Mouse (Mus musculus): Measurements from ENCODE around the gene Sod1. TPM values are rescaled to one million over a fixed set of nuclear protein-coding genes. Genes with fewer than 3 reads are reported as not detected.
"Not testable (repeated sequence)": the region's sequence is repeated elsewhere in the genome, so short reads cannot be mapped to it uniquely, and the experiment has no call there.

Sod1 gene
- polyA plus RNA-seq, 1 experiment from 2014 or later, result 1,127 TPM

DNA sequence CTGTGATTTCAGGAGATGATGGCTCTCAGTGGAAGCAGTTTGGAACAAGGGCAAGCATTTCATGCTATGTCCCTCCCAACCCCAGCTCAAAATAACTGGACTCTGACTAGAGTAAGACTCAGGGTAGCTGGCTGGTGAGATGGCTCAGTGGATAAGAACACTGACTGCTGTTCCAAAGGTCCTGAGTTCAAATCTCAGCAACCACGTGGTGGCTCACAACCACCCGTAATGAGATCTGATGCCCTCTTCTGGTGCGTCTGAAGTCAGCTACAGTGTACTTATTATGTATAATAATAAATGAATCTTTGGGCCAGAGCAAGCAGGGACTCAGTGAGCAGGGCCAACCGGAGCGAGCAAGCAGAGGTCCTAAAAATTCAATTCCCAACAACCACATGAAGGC is 4.7 kb upstream of the Sod1 start:
- not testable (repeated sequence) for H3K9me3 ChIP-seq (replicated peaks); H3K4me3 ChIP-seq; H3K27me3 ChIP-seq (ENCODE audit: low read depth, poor library complexity, severe bottlenecking); H3K36me3 ChIP-seq; DNase-seq (ENCODE audit: low spot score); H3K27ac ChIP-seq (replicated peaks)
- peaks cover 15% of the 10 kb centered on the region for H3K4me1 ChIP-seq
- WGBS, result 89% methylated on average over 5 of the region's 5 CpGs

DNA sequence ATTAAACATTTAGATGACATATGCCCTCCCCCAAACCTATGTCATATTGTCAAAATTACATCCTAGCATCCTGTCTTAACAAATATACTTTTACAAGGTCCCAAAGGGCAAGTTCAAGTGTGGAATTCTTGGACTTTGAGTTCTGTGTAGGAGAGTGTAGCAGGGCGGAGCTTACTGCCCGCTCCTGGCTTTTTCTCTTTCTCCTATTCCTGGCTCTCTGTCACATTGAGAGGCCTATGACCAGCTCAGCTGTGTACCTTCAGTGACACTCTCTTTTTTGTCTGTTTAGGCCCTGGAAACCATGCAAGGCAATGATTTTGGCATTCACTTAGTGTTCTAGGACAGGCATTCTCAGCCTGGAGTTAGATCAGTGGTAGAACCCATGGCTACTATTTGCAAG is 4.1 kb upstream of the Sod1 start:
- H3K27me3 ChIP-seq (ENCODE audit: low read depth, poor library complexity, severe bottlenecking), result peaks cover 6% of the 10 kb centered on the region; the same call in 1 of the 2 replicates

GRCm38 (mm10) chr16:90217356-90217755 is 3.2 kb upstream of the Sod1 start:
- DNase-seq (ENCODE audit: low spot score), result no peak
- H3K27ac ChIP-seq (replicated peaks), result no peak overlapping the region
- H3K9me3 ChIP-seq (replicated peaks), result no peaks in the 10 kb centered on the region
- H3K27me3 ChIP-seq (ENCODE audit: low read depth, poor library complexity, severe bottlenecking), result peaks cover 6% of the 10 kb centered on the region; the same call in 1 of the 2 replicates
- no peak overlapping the region for H3K4me3 ChIP-seq
- H3K4me1 ChIP-seq, result peaks cover 28% of the 10 kb centered on the region
- H3K36me3 ChIP-seq, result peaks cover 2% of the 10 kb centered on the region; the same call in 1 of the 2 replicates
- 30% methylated on average over 3 of the region's 3 CpGs for WGBS

More for the DNA sequence above, 4.1 kb upstream of the Sod1 start:
- DNase-seq (ENCODE audit: low spot score), result no peak
- WGBS, result 96% methylated on average over 2 of the region's 2 CpGs
- Histone ChIP-seq H3K27ac (replicated peaks) (no peak overlapping the region), H3K36me3 (no peaks in the 10 kb centered on the region), H3K4me3 (no peak overlapping the region), H3K4me1 (peaks cover 19% of the 10 kb centered on the region), H3K9me3 (replicated peaks) (no peaks in the 10 kb centered on the region)

DNA sequence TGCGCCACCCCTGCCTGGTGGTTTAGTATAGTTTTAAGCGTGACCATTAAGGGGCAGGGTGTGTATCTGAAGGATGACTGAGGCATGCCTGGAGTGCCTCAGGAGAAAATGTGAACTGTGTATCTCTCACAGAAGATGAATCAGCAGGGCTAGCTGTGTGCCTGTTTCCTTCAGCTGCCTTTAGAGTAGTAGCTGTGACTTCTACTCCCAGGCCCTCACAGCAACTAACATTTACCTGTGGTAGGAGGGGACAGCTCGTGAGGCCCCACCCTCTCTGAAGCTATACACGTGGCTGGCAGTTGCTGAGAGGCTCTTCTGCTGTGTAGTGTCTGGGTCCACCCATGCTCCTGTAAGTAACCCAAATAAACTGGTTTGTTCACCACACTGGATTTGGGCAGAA is 2.6 kb upstream of the Sod1 start:
- Histone ChIP-seq H3K4me1 (peaks cover 34% of the 10 kb centered on the region), H3K36me3 (peaks cover 7% of the 10 kb centered on the region), H3K9me3 (replicated peaks) (no peaks in the 10 kb centered on the region), H3K27ac (replicated peaks) (no peak overlapping the region), H3K4me3 (no peak overlapping the region), H3K27me3 (ENCODE audit: low read depth, poor library complexity, severe bottlenecking) (peaks cover 6% of the 10 kb centered on the region; the same call in 1 of the 2 replicates)
- DNase-seq (ENCODE audit: low spot score), result no peak
- WGBS, result 63% methylated on average over 4 of the region's 4 CpGs

DNA sequence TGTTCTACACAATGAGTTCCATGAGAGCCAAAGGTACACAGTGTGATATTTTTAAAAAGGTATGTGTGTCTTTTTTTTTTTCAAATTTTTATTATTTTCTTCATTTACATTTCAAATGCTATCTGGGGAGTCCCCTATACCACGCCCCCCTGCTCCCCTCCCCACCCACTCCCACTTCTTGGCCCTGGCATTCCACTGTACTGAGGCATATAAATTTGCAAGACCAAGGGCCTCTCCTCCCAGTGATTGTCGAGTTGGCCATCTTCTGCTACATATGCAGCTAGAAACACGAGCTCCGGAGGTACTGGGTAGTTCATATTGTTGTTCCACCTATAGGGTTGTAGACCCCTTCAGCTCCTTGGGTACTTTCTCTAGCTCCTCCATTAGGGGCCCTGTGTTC is 1.1 kb upstream of the Sod1 start:
- 69% methylated on average over 4 of the region's 4 CpGs for WGBS
- H3K9me3 ChIP-seq (replicated peaks); DNase-seq (ENCODE audit: low spot score); H3K27ac ChIP-seq (replicated peaks); H3K4me3 ChIP-seq; H3K27me3 ChIP-seq (ENCODE audit: low read depth, poor library complexity, severe bottlenecking): not testable (repeated sequence)
- Histone ChIP-seq H3K4me1 (peaks cover 43% of the 10 kb centered on the region), H3K36me3 (peaks cover 22% of the 10 kb centered on the region)

DNA sequence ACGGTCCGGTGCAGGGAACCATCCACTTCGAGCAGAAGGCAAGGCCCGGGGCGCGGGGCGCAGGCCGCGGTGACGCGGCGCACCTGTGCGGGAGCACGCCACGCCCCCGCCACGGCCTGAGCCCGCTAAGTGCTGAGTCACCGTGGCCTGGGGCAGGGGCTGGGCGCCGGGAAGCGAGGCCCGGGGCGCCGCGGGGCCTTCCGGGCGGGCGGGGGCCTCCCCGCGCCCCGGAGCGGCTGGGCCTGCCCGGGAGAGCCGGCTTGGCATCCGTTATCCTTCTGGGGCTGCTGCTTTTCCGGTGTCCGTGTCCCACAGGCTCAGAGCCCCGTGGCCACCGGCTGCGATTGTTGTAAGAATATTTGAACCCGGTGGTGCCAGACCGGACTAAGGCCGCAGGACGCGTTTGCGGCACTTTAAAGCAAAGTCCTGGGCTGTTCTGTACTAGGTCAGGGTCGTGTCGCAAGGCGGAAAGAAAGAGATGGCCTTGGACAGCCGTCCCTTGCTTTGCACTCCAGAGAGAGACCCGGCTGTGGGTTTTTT is 408 bp downstream of the Sod1 start:
- Histone ChIP-seq H3K4me1 (peaks cover 43% of the 10 kb centered on the region), H3K36me3 (peaks cover 38% of the 10 kb centered on the region), H3K4me3 (peak overlapping the region; percentile 84), H3K9me3 (replicated peaks) (no peaks in the 10 kb centered on the region), H3K27ac (replicated peaks) (peak overlapping the region; percentile 95), H3K27me3 (ENCODE audit: low read depth, poor library complexity, severe bottlenecking) (peaks cover 6% of the 10 kb centered on the region; the same call in 1 of the 2 replicates)
- no peak for DNase-seq (ENCODE audit: low spot score)
- WGBS, result under 1% methylated on average over 52 of the region's 52 CpGs

- Histone ChIP-seq H3K4me1 (peaks cover 43% of the 10 kb centered on the region), H3K4me3 (peak overlapping the region; percentile 84), H3K36me3 (peaks cover 44% of the 10 kb centered on the region), H3K27ac (replicated peaks) (peak overlapping the region; percentile 95), H3K9me3 (replicated peaks) (no peaks in the 10 kb centered on the region), H3K27me3 (ENCODE audit: low read depth, poor library complexity, severe bottlenecking) (peaks cover 6% of the 10 kb centered on the region; the same call in 1 of the 2 replicates)
- no peak for DNase-seq (ENCODE audit: low spot score)
- 20% methylated on average over 20 of the region's 20 CpGs for WGBS
Observed at GRCm38 (mm10) chr16:90221441-90222070, 1.0 kb downstream of the Sod1 start.

DNA sequence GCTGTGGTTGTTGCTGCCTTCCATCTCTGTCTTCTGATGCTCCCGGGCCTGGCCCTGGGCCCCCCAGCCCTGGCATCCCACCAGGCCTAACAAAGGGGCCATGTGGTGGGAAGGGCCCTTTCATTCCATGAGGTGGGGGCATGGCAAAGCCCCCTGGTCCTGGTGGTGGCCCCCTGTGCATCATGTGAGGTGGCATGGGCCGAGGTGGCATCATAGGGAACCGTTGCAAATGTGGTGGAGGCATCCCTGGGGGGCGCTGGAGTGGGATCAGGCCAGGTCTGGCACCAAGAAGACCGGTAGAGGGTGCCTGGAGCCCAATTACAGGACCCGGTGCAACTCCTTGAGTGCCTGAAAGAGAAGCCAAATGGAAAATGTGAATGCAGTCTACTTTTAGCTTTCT is 9.3 kb downstream of the Sod1 start:
- DNase-seq (ENCODE audit: low spot score), result no peak
- Histone ChIP-seq H3K36me3 (peaks cover 81% of the 10 kb centered on the region), H3K4me3 (no peak overlapping the region), H3K27me3 (ENCODE audit: low read depth, poor library complexity, severe bottlenecking) (no peaks in the 10 kb centered on the region), H3K27ac (replicated peaks) (no peak overlapping the region), H3K4me1 (no peaks in the 10 kb centered on the region), H3K9me3 (replicated peaks) (no peaks in the 10 kb centered on the region)
- 90% methylated on average over 6 of the region's 6 CpGs for WGBS

GRCm38 (mm10) chr16:90231302-90231701 is 10.7 kb downstream of the Sod1 start:
- H3K36me3 ChIP-seq, result peaks cover 80% of the 10 kb centered on the region
- WGBS, result 92% methylated on average over 7 of the region's 7 CpGs

DNA sequence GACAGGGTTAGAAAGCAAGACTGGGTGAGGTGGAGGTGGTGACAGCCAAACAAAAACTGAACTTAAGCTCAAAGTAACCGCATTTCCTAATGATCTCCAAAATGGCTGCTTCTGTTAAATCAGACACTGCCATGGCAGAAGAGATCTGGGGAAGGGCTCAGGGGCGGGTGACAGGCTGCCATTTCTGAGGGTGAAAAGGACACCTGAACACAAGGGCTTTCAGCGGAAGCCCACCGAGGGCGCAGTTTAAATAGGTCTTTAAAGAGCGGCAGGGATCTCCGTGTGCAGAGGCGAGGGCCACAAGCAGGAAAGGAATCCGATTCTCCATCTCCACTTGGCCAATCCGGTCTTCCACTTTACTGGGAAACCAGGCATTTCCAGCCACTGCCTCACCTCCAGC is 13.1 kb downstream of the Sod1 start:
- WGBS, result 91% methylated on average over 10 of the region's 10 CpGs
- no peak for DNase-seq (ENCODE audit: low spot score)
- H3K36me3 ChIP-seq, result peaks cover 78% of the 10 kb centered on the region
- no peaks in the 10 kb centered on the region for H3K27me3 ChIP-seq (ENCODE audit: low read depth, poor library complexity, severe bottlenecking)
- no peaks in the 10 kb centered on the region for H3K9me3 ChIP-seq (replicated peaks)
- H3K4me3 ChIP-seq, result no peak overlapping the region
- no peak overlapping the region for H3K27ac ChIP-seq (replicated peaks)
- H3K4me1 ChIP-seq, result no peaks in the 10 kb centered on the region

More at GRCm38 (mm10) chr16:90231302-90231701, 10.7 kb downstream of the Sod1 start:
- Histone ChIP-seq H3K4me1 (no peaks in the 10 kb centered on the region), H3K9me3 (replicated peaks) (no peaks in the 10 kb centered on the region), H3K27me3 (ENCODE audit: low read depth, poor library complexity, severe bottlenecking) (no peaks in the 10 kb centered on the region), H3K27ac (replicated peaks) (no peak overlapping the region), H3K4me3 (no peak overlapping the region)
- DNase-seq (ENCODE audit: low spot score), result no peak

- no peak for DNase-seq (ENCODE audit: low spot score)
- Histone ChIP-seq H3K4me3 (no peak overlapping the region), H3K9me3 (replicated peaks) (no peaks in the 10 kb centered on the region), H3K27ac (replicated peaks) (no peak overlapping the region), H3K36me3 (peaks cover 78% of the 10 kb centered on the region), H3K27me3 (ENCODE audit: low read depth, poor library complexity, severe bottlenecking) (no peaks in the 10 kb centered on the region), H3K4me1 (no peaks in the 10 kb centered on the region)
- 88% methylated on average over 6 of the region's 6 CpGs for WGBS
Observed at GRCm38 (mm10) chr16:90234617-90235016, 14.1 kb downstream of the Sod1 start.

DNA sequence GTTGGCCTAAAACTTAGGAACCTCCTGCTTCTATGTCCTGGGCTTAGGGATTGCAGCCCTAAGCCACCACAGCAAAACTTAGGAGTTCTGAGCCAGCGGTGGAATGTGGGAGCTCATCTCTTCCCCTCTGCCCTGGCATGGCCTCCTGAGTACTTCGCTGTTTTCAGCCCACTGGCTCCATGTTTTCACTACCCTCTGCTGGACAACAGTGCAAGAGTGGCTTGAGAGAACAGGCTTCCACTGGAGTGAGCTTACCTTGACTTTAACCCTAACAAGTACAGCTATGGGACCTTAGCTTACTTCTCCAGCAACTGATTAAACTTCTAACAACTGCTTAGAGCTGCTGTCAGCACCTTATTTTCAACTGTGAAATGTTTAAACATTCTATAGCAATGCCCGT is 14.6 kb downstream of the Sod1 start:
- WGBS, result 95% methylated on average over 3 of the region's 3 CpGs
- Histone ChIP-seq H3K27ac (replicated peaks) (no peak overlapping the region), H3K4me3 (no peak overlapping the region), H3K27me3 (ENCODE audit: low read depth, poor library complexity, severe bottlenecking) (no peaks in the 10 kb centered on the region), H3K4me1 (no peaks in the 10 kb centered on the region), H3K36me3 (peaks cover 78% of the 10 kb centered on the region), H3K9me3 (replicated peaks) (no peaks in the 10 kb centered on the region)
- DNase-seq (ENCODE audit: low spot score), result no peak

DNA sequence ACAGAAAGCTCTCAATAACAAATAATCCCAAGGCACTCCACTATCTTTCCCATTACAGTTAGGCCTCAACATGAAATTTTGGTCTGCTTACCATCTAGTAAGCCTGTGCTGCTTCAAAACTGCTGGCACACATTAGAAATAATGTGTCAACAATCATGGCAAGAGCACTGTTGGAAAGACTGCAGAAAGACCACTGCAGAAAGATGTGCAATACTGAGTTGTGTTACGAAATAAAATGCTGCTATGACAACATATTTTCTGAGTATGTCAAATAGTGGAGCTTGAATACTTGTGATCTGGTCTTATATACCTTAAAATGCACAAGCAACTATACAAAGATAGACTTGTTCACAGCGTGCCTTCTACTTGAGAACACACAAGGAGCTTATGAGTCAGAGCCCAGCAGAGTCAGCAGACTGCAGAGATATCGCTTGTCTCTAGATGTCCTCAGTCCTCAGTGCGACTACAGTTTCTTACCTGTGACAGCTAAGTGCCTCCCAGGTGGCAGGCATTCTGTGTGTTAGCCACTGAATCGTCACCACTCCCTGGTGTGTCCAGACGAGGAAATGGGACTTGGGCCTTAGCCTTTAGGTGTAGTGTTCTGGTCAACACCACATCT is 18.7 kb downstream of the Sod1 start:
- DNase-seq (ENCODE audit: low spot score), result no peak
- no peak overlapping the region for H3K27ac ChIP-seq (replicated peaks)
- H3K4me3 ChIP-seq, result no peak overlapping the region
- H3K4me1 ChIP-seq, result peaks cover 3% of the 10 kb centered on the region; the same call in 1 of the 2 replicates
- WGBS, result 91% methylated on average over 6 of the region's 6 CpGs
- H3K36me3 ChIP-seq, result peaks cover 92% of the 10 kb centered on the region
- no peaks in the 10 kb centered on the region for H3K9me3 ChIP-seq (replicated peaks)
- no peaks in the 10 kb centered on the region for H3K27me3 ChIP-seq (ENCODE audit: low read depth, poor library complexity, severe bottlenecking)

All from midbrain, embryonic 10.5 days (tissue).